29 mouse cellular contexts compared by ENCODE assay signal in genomic region chr2:76654646-76655045, GRCm38 (mm10). TPM values are rescaled to one million over a fixed set of nuclear protein-coding genes. Genes with fewer than 3 reads are reported as not detected.
DNase-seq lines count a peak whose midpoint lies in the region; ATAC-seq and TF ChIP-seq lines count a peak whose summit lies in the region.
"Had no signal": no experiment of that assay in that cellular context is flagged by ENCODE, and none has a peak within 500 bp of the region (broad histone marks: within the 10 kb centered on the region; RNA-seq: fewer than 3 reads in every experiment).

No protein-coding gene starts in this region.

- DNase-seq in forebrain, postnatal 0 days, result no peak
- no peak for DNase-seq in forebrain, embryonic 10.5 days (ENCODE audit: extremely low spot score, low spot score)
- no peak for DNase-seq in lung, postnatal 14 days
- DNase-seq in embryo, embryonic 10.5 days (ENCODE audit: low spot score), result no peak
- DNase-seq: adrenal gland, adult 2 months; adrenal gland, postnatal 36 days; cerebellum, adult 8-10 months; cerebellum, postnatal 25 days; gastrocnemius, adult 2 months; heart, postnatal 14 days; right cerebral cortex, adult 18-20 months; spleen, adult 18-20 months had no signal

- H3K27ac ChIP-seq in forebrain, postnatal 0 days (ENCODE audit: low read depth, low read length), result no peak overlapping the region
- H3K27ac ChIP-seq in forebrain, embryonic 10.5 days, result no peak overlapping the region
- H3K27ac ChIP-seq in lung, embryonic 16.5 days (ENCODE audit: low read length), result no peak overlapping the region
- H3K27ac ChIP-seq in intestine, embryonic 15.5 days, result no peak overlapping the region
- H3K27ac ChIP-seq in stomach, embryonic 15.5 days, result no peak overlapping the region
- H3K27ac ChIP-seq in hindbrain, embryonic 12.5 days, result no peak overlapping the region
- H3K27ac ChIP-seq: gastrocnemius, adult 2 months; hindbrain, embryonic 13.5 days; layer of hippocampus, adult 2 months; left cerebral cortex, adult 2 months; limb, embryonic 12.5 days; liver, embryonic 15.5 days; midbrain, embryonic 15.5 days had no signal

- WGBS in forebrain, postnatal 0 days, result 73% methylated on average over 5 of the region's 5 CpGs
- 83% methylated on average over 5 of the region's 5 CpGs for WGBS in forebrain, embryonic 10.5 days
- 63% methylated on average over 5 of the region's 5 CpGs for WGBS in lung, embryonic 16.5 days
- 69% methylated on average over 5 of the region's 5 CpGs for WGBS in intestine, embryonic 15.5 days
- WGBS in stomach, embryonic 15.5 days, result 72% methylated on average over 5 of the region's 5 CpGs
- whole genome bisulfite sequencing in hindbrain, embryonic 12.5 days, result 83% methylated on average over 5 of the region's 5 CpGs

- peak; percentile 53; the same call in 1 of the 2 replicates for ATAC-seq in forebrain, postnatal 0 days
- ATAC-seq in lung, embryonic 16.5 days (ENCODE audit: low read depth), result peak; percentile 56; the same call in 1 of the 2 replicates
- ATAC-seq in intestine, embryonic 15.5 days, result peak; percentile 48; the same call in 1 of the 2 replicates
- peak; percentile 22; the same call in 1 of the 2 replicates for ATAC-seq in stomach, embryonic 15.5 days (ENCODE audit: insufficient read depth, low FRiP score, low read depth)
- ATAC-seq in hindbrain, embryonic 12.5 days (ENCODE audit: low FRiP score), result no peak
- ATAC-seq: activated CD4-positive, CD25-positive, alpha-beta regulatory T cell, adult 4 months; forebrain, embryonic 14.5 days had no signal

- H3K4me2 ChIP-seq in forebrain, postnatal 0 days (ENCODE audit: low read depth), result no peak overlapping the region
- no peak overlapping the region for H3K4me2 ChIP-seq in lung, embryonic 16.5 days (ENCODE audit: low read depth, low read length)
- H3K4me2 ChIP-seq in intestine, embryonic 15.5 days (replicated peaks), result no peak overlapping the region
- H3K4me2 ChIP-seq in stomach, embryonic 15.5 days, result no peak overlapping the region
- H3K4me2 ChIP-seq in hindbrain, embryonic 12.5 days (replicated peaks), result no peak overlapping the region
- H3K4me2 ChIP-seq: hindbrain, embryonic 13.5 days; limb, embryonic 12.5 days; liver, embryonic 15.5 days; midbrain, embryonic 15.5 days had no signal

- H3K9me3 ChIP-seq in forebrain, postnatal 0 days (ENCODE audit: low read length), result no peaks in the 10 kb centered on the region
- no peaks in the 10 kb centered on the region for H3K9me3 ChIP-seq in forebrain, embryonic 10.5 days
- H3K9me3 ChIP-seq in lung, embryonic 16.5 days (ENCODE audit: control insufficient read depth, low read length), result no peaks in the 10 kb centered on the region
- H3K9me3 ChIP-seq in intestine, embryonic 15.5 days, result no peaks in the 10 kb centered on the region
- H3K9me3 ChIP-seq in stomach, embryonic 15.5 days, result no peaks in the 10 kb centered on the region
- no peaks in the 10 kb centered on the region for H3K9me3 ChIP-seq in hindbrain, embryonic 12.5 days (replicated peaks)
- H3K9me3 ChIP-seq: hindbrain, embryonic 13.5 days; limb, embryonic 12.5 days; liver, embryonic 15.5 days; midbrain, embryonic 15.5 days had no signal

- no peak overlapping the region for H3K9ac ChIP-seq in forebrain, postnatal 0 days
- H3K9ac ChIP-seq in lung, embryonic 16.5 days (ENCODE audit: low read length), result no peak overlapping the region
- no peak overlapping the region for H3K9ac ChIP-seq in intestine, embryonic 15.5 days
- H3K9ac ChIP-seq in stomach, embryonic 15.5 days, result no peak overlapping the region
- no peak overlapping the region for H3K9ac ChIP-seq in hindbrain, embryonic 12.5 days
- H3K9ac ChIP-seq: hindbrain, embryonic 13.5 days; limb, embryonic 12.5 days; liver, embryonic 15.5 days; midbrain, embryonic 15.5 days had no signal

- no peaks in the 10 kb centered on the region for H3K27me3 ChIP-seq in forebrain, postnatal 0 days (ENCODE audit: insufficient read depth, low read length)
- no peaks in the 10 kb centered on the region for H3K27me3 ChIP-seq in forebrain, embryonic 10.5 days (ENCODE audit: poor library complexity, severe bottlenecking)
- H3K27me3 ChIP-seq in lung, embryonic 16.5 days (ENCODE audit: control insufficient read depth, insufficient read depth, low read depth, low read length), result no peaks in the 10 kb centered on the region
- H3K27me3 ChIP-seq in intestine, embryonic 15.5 days (replicated peaks), result no peaks in the 10 kb centered on the region
- H3K27me3 ChIP-seq in stomach, embryonic 15.5 days (replicated peaks), result no peaks in the 10 kb centered on the region
- H3K27me3 ChIP-seq in hindbrain, embryonic 12.5 days, result no peaks in the 10 kb centered on the region
- H3K27me3 ChIP-seq: CH12.LX; hindbrain, embryonic 13.5 days; limb, embryonic 12.5 days; liver, embryonic 15.5 days; midbrain, embryonic 15.5 days had no signal

- no peaks in the 10 kb centered on the region for H3K4me1 ChIP-seq in forebrain, postnatal 0 days (ENCODE audit: insufficient read depth)
- H3K4me1 ChIP-seq in forebrain, embryonic 10.5 days, result peaks cover 6% of the 10 kb centered on the region; the same call in 1 of the 2 replicates
- H3K4me1 ChIP-seq in lung, embryonic 16.5 days (replicated peaks; ENCODE audit: control insufficient read depth, insufficient read depth, low read length), result no peaks in the 10 kb centered on the region
- no peaks in the 10 kb centered on the region for H3K4me1 ChIP-seq in intestine, embryonic 15.5 days (replicated peaks)
- no peaks in the 10 kb centered on the region for H3K4me1 ChIP-seq in stomach, embryonic 15.5 days
- H3K4me1 ChIP-seq in hindbrain, embryonic 12.5 days, result no peaks in the 10 kb centered on the region
- H3K4me1 ChIP-seq: hindbrain, embryonic 13.5 days; liver, embryonic 15.5 days; midbrain, embryonic 15.5 days had no signal

- no peaks in the 10 kb centered on the region for H3K36me3 ChIP-seq in forebrain, postnatal 0 days (ENCODE audit: insufficient read depth)
- H3K36me3 ChIP-seq in forebrain, embryonic 10.5 days (replicated peaks), result no peaks in the 10 kb centered on the region
- no peaks in the 10 kb centered on the region for H3K36me3 ChIP-seq in lung, embryonic 16.5 days (ENCODE audit: control insufficient read depth, insufficient read depth, low read length)
- no peaks in the 10 kb centered on the region for H3K36me3 ChIP-seq in intestine, embryonic 15.5 days
- no peaks in the 10 kb centered on the region for H3K36me3 ChIP-seq in stomach, embryonic 15.5 days
- no peaks in the 10 kb centered on the region for H3K36me3 ChIP-seq in hindbrain, embryonic 12.5 days
- H3K36me3 ChIP-seq: hindbrain, embryonic 13.5 days; limb, embryonic 12.5 days; liver, embryonic 15.5 days; midbrain, embryonic 15.5 days had no signal

- TF ChIP-seq CTCF in forebrain, postnatal 0 days (IDR thresholded peaks at IDR 0.05; ENCODE audit: low read depth), result no peak

- no peak overlapping the region for H3K4me3 ChIP-seq in forebrain, postnatal 0 days (ENCODE audit: low read depth, low read length)
- no peak overlapping the region for H3K4me3 ChIP-seq in forebrain, embryonic 10.5 days
- H3K4me3 ChIP-seq in lung, embryonic 16.5 days (ENCODE audit: low read length), result no peak overlapping the region
- H3K4me3 ChIP-seq in intestine, embryonic 15.5 days (replicated peaks), result no peak overlapping the region
- H3K4me3 ChIP-seq in stomach, embryonic 15.5 days (replicated peaks), result no peak overlapping the region
- no peak overlapping the region for H3K4me3 ChIP-seq in hindbrain, embryonic 12.5 days
- H3K4me3 ChIP-seq: gastrocnemius, adult 2 months; hindbrain, embryonic 13.5 days; layer of hippocampus, adult 2 months; left cerebral cortex, adult 2 months; limb, embryonic 12.5 days; liver, embryonic 15.5 days; midbrain, embryonic 15.5 days had no signal

RNA-seq across cellular contexts. Expression of gene Pjvk, which starts 6.4 kb away (rescaled TPM):
- 0.23 TPM in 1 of 2 replicates, not detected in the other for total RNA-seq in forebrain, postnatal 0 days (2014; rRNA removed)
- polyA plus RNA-seq in forebrain, postnatal 0 days (2015; fragmentation: Nextera tagmentation; extraction: Ambion mirVana), result 0.33 and 0.62 TPM in 2 replicates
- 0.68 and 0.76 TPM in 2 replicates for polyA plus RNA-seq in forebrain, embryonic 10.5 days (2016; fragmentation: Nextera tagmentation; extraction: Ambion mirVana)
- 0.23 and 0.63 TPM in 2 replicates for polyA plus RNA-seq in lung, embryonic 16.5 days (2015; fragmentation: Nextera tagmentation; extraction: Ambion mirVana)
- 0.35 and 0.39 TPM in 2 replicates for polyA plus RNA-seq in intestine, embryonic 15.5 days (2015; fragmentation: Nextera tagmentation; extraction: Ambion mirVana)
- polyA plus RNA-seq in stomach, embryonic 15.5 days (2015; fragmentation: Nextera tagmentation; extraction: Ambion mirVana), result 0.21 and 0.32 TPM in 2 replicates
- 0.51 and 0.52 TPM in 2 replicates for polyA plus RNA-seq in hindbrain, embryonic 12.5 days (2016; fragmentation: Nextera tagmentation; extraction: Ambion mirVana)
- total RNA-seq: CH12.LX; ES-E14; gastrocnemius, adult 2 months; left cerebral cortex, adult 2 months; liver, adult 2 months had no signal
- polyA plus RNA-seq: activated CD4-positive, CD25-positive, alpha-beta regulatory T cell, adult 4 months; adrenal gland, adult 2 months; gonadal fat pad, adult 2 months; heart, embryonic 14.5 days; liver, adult 2 months; liver, embryonic 15.5 days had no signal

RNA-seq across cellular contexts. Expression of gene Prkra, which starts 6.8 kb away (rescaled TPM):
- 113 and 123 TPM in 2 replicates for total RNA-seq in forebrain, postnatal 0 days (2014; rRNA removed)
- polyA plus RNA-seq in forebrain, postnatal 0 days (2015; fragmentation: Nextera tagmentation; extraction: Ambion mirVana), result 97.5 and 101 TPM in 2 replicates
- polyA plus RNA-seq in forebrain, embryonic 10.5 days (2016; fragmentation: Nextera tagmentation; extraction: Ambion mirVana), result 74.9 and 79.6 TPM in 2 replicates
- 63.9 and 67.5 TPM in 2 replicates for polyA plus RNA-seq in lung, embryonic 16.5 days (2015; fragmentation: Nextera tagmentation; extraction: Ambion mirVana)
- polyA plus RNA-seq in intestine, embryonic 15.5 days (2015; fragmentation: Nextera tagmentation; extraction: Ambion mirVana), result 42.3 and 45.6 TPM in 2 replicates
- polyA plus RNA-seq in stomach, embryonic 15.5 days (2015; fragmentation: Nextera tagmentation; extraction: Ambion mirVana), result 47.8 and 49.1 TPM in 2 replicates
- 96.4 and 97.1 TPM in 2 replicates for polyA plus RNA-seq in hindbrain, embryonic 12.5 days (2016; fragmentation: Nextera tagmentation; extraction: Ambion mirVana)

RNA-seq across cellular contexts. Expression of gene Fkbp7, which starts 18.3 kb away (rescaled TPM):
- total RNA-seq in forebrain, postnatal 0 days (2014; rRNA removed), result 6.8 and 8.6 TPM in 2 replicates
- polyA plus RNA-seq in forebrain, postnatal 0 days (2015; fragmentation: Nextera tagmentation; extraction: Ambion mirVana), result 14.7 and 18.8 TPM in 2 replicates
- 11.9 and 12.2 TPM in 2 replicates for polyA plus RNA-seq in forebrain, embryonic 10.5 days (2016; fragmentation: Nextera tagmentation; extraction: Ambion mirVana)
- polyA plus RNA-seq in lung, embryonic 16.5 days (2015; fragmentation: Nextera tagmentation; extraction: Ambion mirVana), result 73.5 and 79.7 TPM in 2 replicates
- polyA plus RNA-seq in intestine, embryonic 15.5 days (2015; fragmentation: Nextera tagmentation; extraction: Ambion mirVana), result 46.9 and 57.7 TPM in 2 replicates
- polyA plus RNA-seq in stomach, embryonic 15.5 days (2015; fragmentation: Nextera tagmentation; extraction: Ambion mirVana), result 68.8 and 74.0 TPM in 2 replicates
- 32.6 and 34.9 TPM in 2 replicates for polyA plus RNA-seq in hindbrain, embryonic 12.5 days (2016; fragmentation: Nextera tagmentation; extraction: Ambion mirVana)

RNA-seq across cellular contexts. Expression of gene Plekha3, which starts 20.4 kb away (rescaled TPM):
- total RNA-seq in forebrain, postnatal 0 days (2014; rRNA removed), result 19.7 and 21.6 TPM in 2 replicates
- 6.4 and 9.1 TPM in 2 replicates for polyA plus RNA-seq in forebrain, postnatal 0 days (2015; fragmentation: Nextera tagmentation; extraction: Ambion mirVana)
- 5.6 and 6.2 TPM in 2 replicates for polyA plus RNA-seq in forebrain, embryonic 10.5 days (2016; fragmentation: Nextera tagmentation; extraction: Ambion mirVana)
- 3.9 TPM in 2 replicates for polyA plus RNA-seq in lung, embryonic 16.5 days (2015; fragmentation: Nextera tagmentation; extraction: Ambion mirVana)
- polyA plus RNA-seq in intestine, embryonic 15.5 days (2015; fragmentation: Nextera tagmentation; extraction: Ambion mirVana), result 9.5 TPM in 2 replicates
- polyA plus RNA-seq in stomach, embryonic 15.5 days (2015; fragmentation: Nextera tagmentation; extraction: Ambion mirVana), result 10.3 and 11.3 TPM in 2 replicates
- 16.8 and 18.7 TPM in 2 replicates for polyA plus RNA-seq in hindbrain, embryonic 12.5 days (2016; fragmentation: Nextera tagmentation; extraction: Ambion mirVana)
